Mouse (Mus musculus) embryonic fibroblast, embryonic 13.5 days (primary cell): ENCODE data around the gene Rbfox3. TPM values are rescaled to one million over a fixed set of nuclear protein-coding genes. Genes with fewer than 3 reads are reported as not detected.

ENCODE experiments used
- H3K27ac ChIP-seq: 2 replicates; pipeline ENCODE4 v1.5.1; 2012; ENCODE audit warnings: low read length, control low read depth, inconsistent platforms; ENCODE audit not compliant: insufficient read depth
- H3K4me1 ChIP-seq: 2 replicates; pipeline ENCODE4 v1.6.1; 2011; ENCODE audit warnings: low read length; ENCODE audit not compliant: control insufficient read depth, insufficient read depth
- H3K4me3 ChIP-seq: 2 replicates; pipeline ENCODE4 v1.5.1; 2011; ENCODE audit warnings: mild to moderate bottlenecking, control low read depth, low read length; ENCODE audit not compliant: insufficient read depth
- CTCF ChIP-seq: IDR thresholded peaks from 2 replicates; pipeline ENCODE4 v1.5.1; 2011; ENCODE audit warnings: mild to moderate bottlenecking, control low read depth, low read length, moderate library complexity, borderline replicate concordance; ENCODE audit not compliant: insufficient read depth
- POLR2A ChIP-seq: IDR thresholded peaks from 2 replicates; pipeline ENCODE4 v1.6.1; 2011; ENCODE audit warnings: low read depth, mild to moderate bottlenecking, control low read depth, low read length, moderate library complexity
- polyA plus RNA-seq: library from polyadenylated mRNA; stranded (reverse); fragments of >200 nt; gene quantifications from 2 replicates; pipeline ENCODE4 v1.2.4, GENCODE M21; 2011; ENCODE audit warnings: low read depth; ENCODE audit not compliant: missing spikeins, insufficient read length

The Rbfox3 gene
- polyA plus RNA-seq, 1 experiment, result not detected

DNA sequence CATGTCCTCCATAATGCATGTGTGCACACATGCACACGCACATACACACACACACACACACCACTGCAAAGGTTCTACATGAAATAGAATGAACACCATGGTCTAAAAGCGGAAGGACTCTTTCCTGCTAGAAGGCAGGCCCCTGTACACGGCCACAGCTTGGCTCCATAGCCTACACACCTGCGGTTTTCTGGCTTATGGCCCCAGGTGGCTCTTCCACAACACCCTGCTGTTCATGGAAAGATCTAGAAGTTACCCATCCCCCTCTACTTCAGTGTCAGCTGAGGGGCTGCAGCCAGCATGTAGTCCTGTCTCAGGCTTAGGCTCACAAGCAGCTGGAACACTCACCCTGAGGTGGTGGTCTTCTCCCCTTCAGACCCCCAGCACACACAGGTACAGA lies 140.0 kb downstream of the Rbfox3 start:
- no peaks in the 10 kb centered on the region for H3K4me1 ChIP-seq
- no peak for TF ChIP-seq CTCF
- TF ChIP-seq POLR2A, result no peak
- no peak overlapping the region for H3K27ac ChIP-seq
- no peak overlapping the region for H3K4me3 ChIP-seq

DNA sequence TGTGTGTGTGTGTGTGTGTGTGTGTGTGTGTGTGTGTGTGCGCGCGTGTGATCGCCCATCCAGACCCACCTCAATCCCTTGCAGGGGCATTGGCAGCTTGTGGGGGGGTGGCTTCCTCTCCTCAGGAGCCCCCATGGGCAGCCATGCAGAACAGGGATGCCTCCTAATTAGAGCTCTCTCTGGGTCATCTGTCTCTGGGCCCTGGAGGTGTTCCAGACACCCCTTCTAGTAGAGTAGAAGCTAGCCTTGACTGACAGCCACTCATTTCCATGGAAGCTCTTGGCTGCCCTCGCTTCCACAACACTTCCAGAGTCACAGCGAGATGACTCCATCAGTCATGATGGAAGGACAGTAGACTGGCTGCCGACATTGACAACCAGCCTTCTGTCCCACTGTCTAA lies 140.6 kb downstream of the Rbfox3 start:
- H3K27ac ChIP-seq, result no peak overlapping the region
- no peaks in the 10 kb centered on the region for H3K4me1 ChIP-seq
- no peak overlapping the region for H3K4me3 ChIP-seq
- TF ChIP-seq CTCF, result no peak
- no peak for TF ChIP-seq POLR2A

- Histone ChIP-seq H3K4me1 (no peaks in the 10 kb centered on the region), H3K4me3 (no peak overlapping the region), H3K27ac (no peak overlapping the region)
- no peak for TF ChIP-seq CTCF
- no peak for TF ChIP-seq POLR2A
These were observed 141.9 kb downstream of the Rbfox3 start for GRCm38 (mm10) chr11:118769542-118769941.

- Histone ChIP-seq H3K27ac (no peak overlapping the region), H3K4me1 (no peaks in the 10 kb centered on the region), H3K4me3 (no peak overlapping the region)
- TF ChIP-seq CTCF, result no peak
- no peak for TF ChIP-seq POLR2A
These were observed 143.0 kb downstream of the Rbfox3 start for GRCm38 (mm10) chr11:118768441-118768840.

DNA sequence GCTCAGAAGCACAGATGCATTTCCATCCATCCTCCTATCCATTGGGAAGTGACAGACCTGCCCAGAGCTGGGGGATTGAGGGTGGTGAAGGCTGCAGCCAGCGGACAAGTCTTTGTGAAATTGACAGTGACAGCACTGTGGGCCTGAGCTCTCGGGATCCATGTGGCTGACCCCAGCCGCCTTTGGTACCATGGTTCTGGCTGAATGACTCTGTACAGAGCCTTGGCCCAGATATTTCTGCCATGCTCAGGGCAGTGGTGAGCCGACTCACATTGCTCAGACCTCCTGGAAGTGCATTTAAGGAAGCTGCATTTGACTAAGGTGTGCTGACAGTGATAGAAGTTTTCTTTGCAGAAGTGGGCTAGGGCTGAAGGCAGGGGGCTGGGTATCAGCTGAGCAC lies 144.0 kb downstream of the Rbfox3 start:
- no peak overlapping the region for H3K27ac ChIP-seq
- no peak for TF ChIP-seq CTCF
- TF ChIP-seq POLR2A, result no peak
- no peaks in the 10 kb centered on the region for H3K4me1 ChIP-seq
- H3K4me3 ChIP-seq, result no peak overlapping the region

- TF ChIP-seq CTCF (no peak), POLR2A (no peak)
- H3K4me3 ChIP-seq, result no peak overlapping the region
- H3K4me1 ChIP-seq, result no peaks in the 10 kb centered on the region
- no peak overlapping the region for H3K27ac ChIP-seq
These were observed 151.0 kb downstream of the Rbfox3 start for GRCm38 (mm10) chr11:118760296-118760988.

DNA sequence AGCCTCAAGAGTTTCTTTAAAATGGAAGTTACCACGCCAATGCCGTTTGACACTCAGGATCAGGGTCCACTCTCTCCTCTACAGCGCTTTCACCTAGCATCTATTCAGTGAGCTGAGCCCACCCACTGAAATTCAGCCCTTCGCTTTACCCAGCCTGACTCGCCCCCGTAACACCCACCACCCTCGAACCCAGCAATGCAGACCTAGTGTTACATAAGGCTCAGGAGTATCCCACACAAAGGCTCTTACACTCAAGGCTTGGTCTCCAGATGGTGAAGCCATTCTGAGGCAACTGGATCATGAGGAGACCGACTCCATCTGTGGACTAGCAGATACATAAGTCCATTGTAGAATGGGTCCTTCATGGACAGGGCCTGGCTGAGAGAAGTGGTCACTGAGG lies 152.2 kb downstream of the Rbfox3 start:
- Histone ChIP-seq H3K4me1 (no peaks in the 10 kb centered on the region), H3K27ac (no peak overlapping the region), H3K4me3 (no peak overlapping the region)
- no peak for TF ChIP-seq CTCF
- TF ChIP-seq POLR2A, result no peak

- TF ChIP-seq POLR2A, result no peak
- TF ChIP-seq CTCF, result no peak
- no peak overlapping the region for H3K27ac ChIP-seq
- H3K4me1 ChIP-seq, result no peaks in the 10 kb centered on the region
- H3K4me3 ChIP-seq, result no peak overlapping the region
These were observed 153.0 kb downstream of the Rbfox3 start for GRCm38 (mm10) chr11:118758277-118758990.

GRCm38 (mm10) chr11:118757488-118757887 lies 153.9 kb downstream of the Rbfox3 start:
- no peak for TF ChIP-seq CTCF
- Histone ChIP-seq H3K27ac (no peak overlapping the region), H3K4me1 (no peaks in the 10 kb centered on the region), H3K4me3 (no peak overlapping the region)

GRCm38 (mm10) chr11:118755003-118755402 lies 156.4 kb downstream of the Rbfox3 start:
- no peak overlapping the region for H3K27ac ChIP-seq
- no peak overlapping the region for H3K4me3 ChIP-seq
- TF ChIP-seq POLR2A (no peak), CTCF (no peak)
- no peaks in the 10 kb centered on the region for H3K4me1 ChIP-seq
